Mouse (Mus musculus): ENCODE data around the gene Usp17ld. TPM values are rescaled to one million over a fixed set of nuclear protein-coding genes. Genes with fewer than 3 reads are reported as not detected.

Gene Usp17ld
- not detected for polyA plus RNA-seq (2017; shearing (Covaris generic))

DNA sequence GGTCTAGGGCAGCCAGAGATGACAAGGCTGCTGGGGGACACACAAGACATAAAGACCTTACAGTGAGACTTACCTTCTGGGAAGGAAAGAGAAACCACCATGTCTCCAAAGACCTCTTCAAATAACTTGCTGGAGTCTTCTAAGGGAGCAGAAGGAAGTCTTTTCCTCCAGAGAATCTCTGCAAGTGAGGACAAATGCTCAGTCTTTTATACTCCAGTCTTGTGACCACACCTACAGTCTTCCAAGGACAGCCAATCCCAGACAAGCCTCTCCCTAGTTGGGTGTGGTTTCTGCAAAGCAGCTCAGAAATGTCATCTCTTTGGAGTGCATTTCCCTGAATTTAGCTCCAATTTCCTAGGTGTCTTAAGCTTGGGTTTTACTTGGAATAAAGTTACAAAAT lies at the start of gene Usp17ld:
Gene Usp17ld (minus strand): TSS at position 101 of the 400 bp plus-strand sequence.

DNA sequence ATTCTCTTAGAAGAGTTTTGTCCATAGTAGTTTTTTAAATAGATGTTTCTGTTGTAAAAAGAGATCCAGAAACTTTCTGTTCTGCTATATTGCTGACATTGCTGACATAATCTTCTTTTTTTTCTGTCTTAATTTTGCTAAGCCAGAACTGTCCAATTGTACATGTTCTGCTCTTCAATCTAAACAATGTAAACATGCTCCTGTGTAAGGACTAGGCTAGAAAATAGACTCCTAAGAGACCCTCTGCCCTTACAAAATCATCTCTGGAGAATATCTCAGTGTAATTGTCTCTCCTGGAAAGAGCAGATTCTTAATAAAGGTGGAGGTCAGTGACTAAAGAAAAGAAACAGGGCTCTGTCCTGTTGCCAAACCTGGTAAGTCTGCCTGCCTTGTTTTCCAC lies 35.6 kb downstream of the Usp17ld start, which contains the start of gene Olfr594:
Gene Olfr594 (plus strand): TSS at position 301 of the 400 bp plus-strand sequence.

DNA sequence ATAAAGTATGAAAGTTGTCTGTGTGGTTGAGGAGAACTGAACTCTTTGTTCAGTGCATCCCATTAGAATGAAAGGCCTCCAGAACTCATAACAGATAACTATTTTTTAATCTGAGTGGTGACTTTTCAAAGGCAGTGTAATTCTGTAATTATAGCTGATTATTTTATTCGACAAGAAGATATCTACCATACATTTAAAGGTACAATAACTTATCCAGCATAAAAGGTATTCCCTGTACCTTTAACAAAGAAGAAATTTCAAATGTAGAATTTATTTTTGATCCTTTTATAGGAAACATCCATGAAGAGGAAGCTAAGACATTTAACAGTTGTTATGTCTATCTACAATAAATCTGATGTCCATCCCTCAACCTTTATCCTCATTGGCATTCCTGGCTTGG lies 40.7 kb downstream of the Usp17ld start, which contains the start of gene Olfr593:
Gene Olfr593 (plus strand): TSS at position 301 of the 400 bp plus-strand sequence.

Other genes starting within 250 kb of the Usp17ld start
- not detected for gene Olfr582, start 214.5 kb downstream of the Usp17ld start, polyA plus RNA-seq (2017; shearing (Covaris generic))
- not detected for gene Olfr583, start 201.2 kb downstream of the Usp17ld start, polyA plus RNA-seq (2017; shearing (Covaris generic))
- gene Olfr584, start 170.6 kb downstream of the Usp17ld start, polyA plus RNA-seq (2017; shearing (Covaris generic)): not detected
- gene Olfr585, start 154.8 kb downstream of the Usp17ld start, polyA plus RNA-seq (2017; shearing (Covaris generic)): not detected
- gene Olfr586, start 126.9 kb downstream of the Usp17ld start, polyA plus RNA-seq (2017; shearing (Covaris generic)): not detected
- 0.12 TPM for gene Olfr588-ps1, start 111.6 kb downstream of the Usp17ld start, polyA plus RNA-seq (2017; shearing (Covaris generic))
- not detected for gene Olfr589, start 96.1 kb downstream of the Usp17ld start, polyA plus RNA-seq (2017; shearing (Covaris generic))
- not detected for gene Olfr591, start 74.2 kb downstream of the Usp17ld start, polyA plus RNA-seq (2017; shearing (Covaris generic))
- not detected for gene Olfr592, start 67.7 kb downstream of the Usp17ld start, polyA plus RNA-seq (2017; shearing (Covaris generic))
- gene Olfr593, start 40.6 kb downstream of the Usp17ld start, polyA plus RNA-seq (2017; shearing (Covaris generic)): not detected
- 0.21 TPM for gene Olfr594, start 35.5 kb downstream of the Usp17ld start, polyA plus RNA-seq (2017; shearing (Covaris generic))
- gene Olfr596, start 53.1 kb upstream of the Usp17ld start, polyA plus RNA-seq (2017; shearing (Covaris generic)): not detected
- gene Olfr597, start 63.8 kb upstream of the Usp17ld start, polyA plus RNA-seq (2017; shearing (Covaris generic)): 0.25 TPM
- gene Olfr598, start 71.1 kb upstream of the Usp17ld start, polyA plus RNA-seq (2017; shearing (Covaris generic)): not detected
- not detected for gene Olfr599, start 83.4 kb upstream of the Usp17ld start, polyA plus RNA-seq (2017; shearing (Covaris generic))
- gene Olfr600, start 97.2 kb upstream of the Usp17ld start, polyA plus RNA-seq (2017; shearing (Covaris generic)): not detected
- not detected for gene Olfr601, start 110.2 kb upstream of the Usp17ld start, polyA plus RNA-seq (2017; shearing (Covaris generic))
- not detected for gene Olfr603, start 133.7 kb upstream of the Usp17ld start, polyA plus RNA-seq (2017; shearing (Covaris generic))
- gene Usp17lc, start 162.6 kb upstream of the Usp17ld start, polyA plus RNA-seq (2017; shearing (Covaris generic)): not detected
- not detected for gene Olfr605, start 192.9 kb upstream of the Usp17ld start, polyA plus RNA-seq (2017; shearing (Covaris generic))
- not detected for gene Olfr606, start 196.5 kb upstream of the Usp17ld start, polyA plus RNA-seq (2017; shearing (Covaris generic))
- 0.20 TPM for gene Olfr607, start 211.6 kb upstream of the Usp17ld start, polyA plus RNA-seq (2017; shearing (Covaris generic))
- not detected for gene Olfr608, start 217.4 kb upstream of the Usp17ld start, polyA plus RNA-seq (2017; shearing (Covaris generic))
- gene Olfr609, start 245.6 kb upstream of the Usp17ld start, polyA plus RNA-seq (2017; shearing (Covaris generic)): not detected

Measured in naive thymus-derived CD4-positive, alpha-beta T cell, adult 5 months (primary cell).